In the genomic region with DNA sequence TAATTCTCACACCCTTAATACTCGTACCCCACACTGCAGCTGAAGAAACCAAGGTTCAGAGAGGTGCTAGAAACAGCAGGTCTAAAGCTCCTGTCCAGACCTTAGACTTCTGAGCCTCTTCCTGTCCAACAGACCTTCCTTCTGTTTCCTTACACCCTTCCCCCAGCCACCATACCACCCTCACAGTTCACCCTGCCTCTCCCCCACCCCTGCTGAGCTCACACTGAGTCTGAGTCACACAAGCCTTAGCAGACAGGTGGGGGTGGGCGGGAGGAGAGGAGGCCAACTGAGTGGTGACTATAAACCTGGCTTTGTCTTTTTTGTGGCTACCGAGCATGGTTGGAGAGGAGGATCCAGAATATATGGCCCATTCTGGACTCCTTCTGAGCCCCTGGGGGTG, we compare ENCODE assay signal across 17 mouse cellular contexts. TPM values are rescaled to one million over a fixed set of nuclear protein-coding genes. Genes with fewer than 3 reads are reported as not detected.
"Had no signal": no experiment of that assay in that cellular context is flagged by ENCODE, and none has a peak within 500 bp of the region (broad histone marks: within the 10 kb centered on the region; RNA-seq: fewer than 3 reads in every experiment).

No protein-coding gene starts in this region.

- H3K36me3 ChIP-seq: intestine, embryonic 15.5 days; liver, embryonic 13.5 days; midbrain, embryonic 10.5 days; midbrain, embryonic 13.5 days; neural tube, embryonic 12.5 days; neural tube, embryonic 15.5 days had no signal

- H3K4me2 ChIP-seq: intestine, embryonic 15.5 days; liver, embryonic 13.5 days; midbrain, embryonic 13.5 days; neural tube, embryonic 12.5 days; neural tube, embryonic 15.5 days had no signal

- ATAC-seq: intestine, embryonic 15.5 days; midbrain, embryonic 13.5 days; midbrain, embryonic 16.5 days had no signal

- H3K9me3 ChIP-seq: intestine, embryonic 15.5 days; liver, embryonic 13.5 days; midbrain, embryonic 10.5 days; midbrain, embryonic 13.5 days; neural tube, embryonic 12.5 days; neural tube, embryonic 15.5 days had no signal

- DNase-seq: kidney, adult 18-20 months; kidney, adult 9 months; kidney, postnatal 14 days; kidney, postnatal 4 days; liver, embryonic 13.5 days; lung, adult 2 months; retina, postnatal 1 day; thymus, adult 18-20 months; thymus, postnatal 36 days had no signal

- H3K4me3 ChIP-seq: intestine, embryonic 15.5 days; liver, embryonic 13.5 days; megakaryocyte, embryonic 14.5 days; midbrain, embryonic 10.5 days; midbrain, embryonic 13.5 days; neural tube, embryonic 12.5 days; neural tube, embryonic 15.5 days had no signal

- H3K27me3 ChIP-seq: intestine, embryonic 15.5 days; liver, embryonic 13.5 days; midbrain, embryonic 13.5 days; neural tube, embryonic 12.5 days; neural tube, embryonic 15.5 days had no signal

- H3K27ac ChIP-seq: intestine, embryonic 15.5 days; liver, embryonic 13.5 days; macrophage; midbrain, embryonic 10.5 days; midbrain, embryonic 13.5 days; neural tube, embryonic 12.5 days; neural tube, embryonic 15.5 days had no signal

- H3K4me1 ChIP-seq: intestine, embryonic 15.5 days; liver, embryonic 13.5 days; megakaryocyte, embryonic 14.5 days; neural tube, embryonic 12.5 days; neural tube, embryonic 15.5 days had no signal

- H3K9ac ChIP-seq: intestine, embryonic 15.5 days; liver, embryonic 13.5 days; midbrain, embryonic 13.5 days; neural tube, embryonic 12.5 days; neural tube, embryonic 15.5 days had no signal

RNA-seq across cellular contexts. Expression of gene Pitpnm3, which starts 24.9 kb away (rescaled TPM):
- polyA plus RNA-seq: macrophage had no signal
